Mouse (Mus musculus) lung, postnatal 0 days (tissue): ENCODE results near the gene Lin7a. TPM values are rescaled to one million over a fixed set of nuclear protein-coding genes. Genes with fewer than 3 reads are reported as not detected.

ENCODE experiments used
- ATAC-seq: fragments of 200-750 bp; cut with Nextera tagmentation; 2 replicates; pipeline ENCODE4 v1.8.0; 2017; ENCODE audit warnings: moderate library complexity
- DNase-seq: peaks from one replicate; pipeline ENCODE4 v3.0.0-alpha.2; 2016; ENCODE audit warnings: low spot score
- H3K27ac ChIP-seq: fragments of 300-500 bp; sonication (generic); 2 replicates; pipeline ENCODE4 v1.5.1; 2014; ENCODE audit warnings: antibody characterized with exemption, mild to moderate bottlenecking, low read length, mixed read lengths
- H3K27me3 ChIP-seq: fragments of 300-500 bp; sonication (generic); replicated peaks from 2 replicates; pipeline ENCODE4 v1.6.1; 2014; ENCODE audit warnings: low read length, mixed read lengths; ENCODE audit not compliant: insufficient read depth
- H3K36me3 ChIP-seq: fragments of 300-500 bp; sonication (generic); 2 replicates; pipeline ENCODE4 v1.6.1; 2014; ENCODE audit warnings: low read length, mixed read lengths; ENCODE audit not compliant: insufficient read depth
- H3K4me1 ChIP-seq: fragments of 300-500 bp; sonication (generic); 2 replicates; pipeline ENCODE4 v1.6.1; 2014; ENCODE audit warnings: antibody characterized with exemption, low read depth, low read length, mixed read lengths; ENCODE audit not compliant: insufficient read depth
- H3K4me2 ChIP-seq: fragments of 300-500 bp; sonication (generic); replicated peaks from 2 replicates; pipeline ENCODE4 v1.6.1; 2014; ENCODE audit warnings: low read depth, mild to moderate bottlenecking, low read length, moderate library complexity, mixed read lengths
- H3K4me3 ChIP-seq: fragments of 300-500 bp; sonication (generic); 2 replicates; pipeline ENCODE4 v1.5.1; 2014; ENCODE audit warnings: low read depth, low read length
- H3K9ac ChIP-seq: fragments of 300-500 bp; sonication (generic); replicated peaks from 2 replicates; pipeline ENCODE4 v1.6.1; 2014; ENCODE audit warnings: low read depth, mild to moderate bottlenecking
- H3K9me3 ChIP-seq: fragments of 300-500 bp; sonication (generic); 2 replicates; pipeline ENCODE4 v1.6.1; 2016; ENCODE audit warnings: low read length, mixed read lengths
- CTCF ChIP-seq: IDR thresholded peaks from 2 replicates; pipeline ENCODE4 v1.5.1; 2016; ENCODE audit warnings: antibody characterized with exemption, mild to moderate bottlenecking
- EP300 ChIP-seq: IDR thresholded peaks from 2 replicates; pipeline ENCODE4 v1.6.1; 2016; ENCODE audit warnings: antibody characterized with exemption, mild to moderate bottlenecking, control low read depth
- WGBS: fragments of 180-500 bp; shearing (Covaris S2); extraction: QIAGEN DNeasy Blood & Tissue Kit; methylation state at CpG from one replicate; pipeline ENCODE4 v1.1.7; 2014; 5-methylcytosine and 5-hydroxymethylcytosine counted together
- polyA plus RNA-seq: library from polyadenylated mRNA; unstranded; fragments of >200 nt; fragmentation: Nextera tagmentation; extraction: Ambion mirVana; gene quantifications from 2 replicates; pipeline ENCODE4 v1.2.1, GENCODE M21; 2015

Lin7a gene
- polyA plus RNA-seq, 1 experiment from 2014 or later = 0.43 TPM

- Histone ChIP-seq H3K27ac (no peak overlapping the region), H3K4me3 (no peak overlapping the region), H3K4me1 (no peaks in the 10 kb centered on the region), H3K9me3 (no peaks in the 10 kb centered on the region), H3K9ac (no peak overlapping the region), H3K4me2 (no peak overlapping the region), H3K27me3 (no peaks in the 10 kb centered on the region), H3K36me3 (no peaks in the 10 kb centered on the region)
- ATAC-seq (no peak), DNase-seq (no peak)
- TF ChIP-seq CTCF = peak; percentile 50
- TF ChIP-seq EP300 = no peak
- 45% methylated on average over 6 of the region's 6 CpGs for WGBS
Observed at GRCm38 (mm10) chr10:107273848-107274247, 2.4 kb downstream of the Lin7a start.

GRCm38 (mm10) chr10:107274785-107275184, 3.3 kb downstream of the Lin7a start:
- WGBS = 60% methylated on average over 3 of the region's 3 CpGs
- H3K27ac ChIP-seq = no peak overlapping the region
- ATAC-seq (no peak), DNase-seq (no peak)
- no peaks in the 10 kb centered on the region for H3K4me1 ChIP-seq
- no peak overlapping the region for H3K4me3 ChIP-seq
- no peaks in the 10 kb centered on the region for H3K9me3 ChIP-seq
- no peak overlapping the region for H3K4me2 ChIP-seq
- H3K9ac ChIP-seq = no peak overlapping the region
- no peaks in the 10 kb centered on the region for H3K36me3 ChIP-seq
- no peaks in the 10 kb centered on the region for H3K27me3 ChIP-seq
- TF ChIP-seq EP300 (no peak), CTCF (peak; percentile 62)

DNA sequence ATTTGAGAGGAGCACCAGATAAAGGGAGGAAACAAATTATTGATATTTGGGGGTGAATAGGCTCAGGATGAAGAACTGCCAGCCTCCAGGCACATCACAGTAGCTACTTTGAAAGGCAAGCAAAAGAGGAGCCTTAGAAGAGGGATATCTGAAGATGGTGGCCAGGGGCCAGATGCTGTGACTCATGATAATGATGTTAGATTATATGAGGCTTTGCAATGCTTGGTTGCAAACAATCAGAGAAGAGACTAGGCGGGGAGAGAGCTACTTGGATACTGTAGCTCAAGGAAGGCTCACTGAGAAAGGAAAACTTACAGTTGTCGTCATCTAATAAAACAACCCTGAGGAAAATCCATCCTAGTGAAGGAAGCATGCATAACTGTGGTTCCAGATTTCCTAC, 5.2 kb downstream of the Lin7a start:
- 80% methylated on average over 2 of the region's 2 CpGs for WGBS
- no peak for TF ChIP-seq CTCF
- no peak for TF ChIP-seq EP300
- H3K36me3 ChIP-seq = no peaks in the 10 kb centered on the region

DNA sequence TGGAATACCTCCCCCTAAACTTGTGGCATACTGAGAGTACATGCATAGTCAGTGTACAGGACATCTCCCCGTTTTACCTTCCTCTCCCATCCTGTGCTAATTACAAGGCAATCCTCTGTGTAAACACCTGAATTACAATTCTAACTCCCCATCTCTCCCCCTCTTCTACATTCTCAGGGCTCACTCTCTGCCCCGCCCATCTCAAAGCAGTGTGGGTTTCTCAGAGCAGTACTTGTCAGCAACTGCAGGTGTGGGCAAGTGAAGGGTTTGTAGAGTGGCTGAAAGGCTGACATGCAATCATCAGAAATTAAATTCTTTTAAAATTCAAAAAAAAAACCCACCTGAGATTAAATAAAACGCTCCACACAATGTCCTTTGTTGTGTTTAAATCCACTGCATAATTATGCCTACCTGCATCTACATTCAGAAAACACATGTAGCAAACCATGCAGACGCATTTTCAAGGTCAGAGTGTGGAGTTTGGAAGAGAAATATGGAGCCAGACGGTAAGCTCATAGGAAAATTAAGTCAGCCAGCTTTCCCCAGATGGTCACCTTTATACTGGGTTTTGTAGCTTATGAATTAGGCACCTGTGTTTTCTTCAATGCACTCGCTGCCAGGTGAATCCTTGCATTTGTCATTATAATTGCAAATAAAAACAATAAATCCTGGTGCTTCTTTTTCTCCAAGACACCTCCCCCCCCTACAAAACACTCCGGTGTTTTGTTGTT, 22.6 kb downstream of the Lin7a start:
- Histone ChIP-seq H3K4me1 (no peaks in the 10 kb centered on the region), H3K27ac (no peak overlapping the region), H3K9me3 (no peaks in the 10 kb centered on the region), H3K4me3 (no peak overlapping the region), H3K9ac (no peak overlapping the region), H3K36me3 (no peaks in the 10 kb centered on the region), H3K27me3 (no peaks in the 10 kb centered on the region), H3K4me2 (no peak overlapping the region)
- 51% methylated on average over 7 of the region's 7 CpGs for WGBS
- ATAC-seq (no peak), DNase-seq (no peak)
- TF ChIP-seq CTCF = no peak
- no peak for TF ChIP-seq EP300

More for the DNA sequence above, 5.2 kb downstream of the Lin7a start:
- H3K27me3 ChIP-seq = no peaks in the 10 kb centered on the region
- ATAC-seq (no peak), DNase-seq (no peak)
- no peaks in the 10 kb centered on the region for H3K9me3 ChIP-seq
- H3K4me1 ChIP-seq = no peaks in the 10 kb centered on the region
- H3K4me2 ChIP-seq = no peak overlapping the region
- no peak overlapping the region for H3K4me3 ChIP-seq
- H3K9ac ChIP-seq = no peak overlapping the region
- no peak overlapping the region for H3K27ac ChIP-seq

DNA sequence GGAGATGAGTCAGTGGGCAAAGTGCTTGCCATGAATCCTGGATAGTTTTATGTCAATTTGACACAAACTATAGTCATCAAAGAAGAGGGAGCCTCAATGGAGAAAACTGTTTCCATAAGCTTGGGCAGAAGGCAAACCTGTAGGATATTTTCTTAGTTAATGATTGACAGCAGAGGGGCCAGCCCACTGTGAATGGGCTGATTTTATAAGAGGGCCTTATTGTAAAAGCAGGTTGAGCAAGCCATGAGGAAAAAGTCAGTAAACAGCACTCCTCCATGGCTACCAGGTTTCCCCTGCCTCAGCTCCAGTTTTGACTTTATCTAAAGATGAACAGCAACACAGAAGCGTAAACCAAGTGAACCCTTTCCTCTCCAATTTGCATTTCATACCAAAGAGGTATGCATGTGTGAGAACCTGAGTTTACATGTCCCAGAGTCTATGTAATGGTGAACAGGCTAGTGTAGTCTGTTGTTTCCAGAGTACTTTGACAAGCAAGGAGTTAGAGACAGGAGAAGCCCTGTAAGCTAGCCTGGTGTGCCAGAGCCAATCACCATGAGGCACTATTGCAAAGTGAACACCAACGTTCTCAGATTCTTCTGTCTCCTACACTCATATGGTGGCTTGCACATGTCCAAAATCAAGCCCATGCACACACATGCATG, 29.2 kb downstream of the Lin7a start:
- Histone ChIP-seq H3K27me3 (no peaks in the 10 kb centered on the region), H3K27ac (no peak overlapping the region), H3K4me2 (no peak overlapping the region), H3K9ac (no peak overlapping the region), H3K36me3 (no peaks in the 10 kb centered on the region), H3K4me3 (no peak overlapping the region), H3K4me1 (no peaks in the 10 kb centered on the region), H3K9me3 (no peaks in the 10 kb centered on the region)
- TF ChIP-seq EP300 (no peak), CTCF (no peak)
- WGBS = 55% methylated on average over 2 of the region's 2 CpGs
- ATAC-seq = no peak
- DNase-seq = no peak

DNA sequence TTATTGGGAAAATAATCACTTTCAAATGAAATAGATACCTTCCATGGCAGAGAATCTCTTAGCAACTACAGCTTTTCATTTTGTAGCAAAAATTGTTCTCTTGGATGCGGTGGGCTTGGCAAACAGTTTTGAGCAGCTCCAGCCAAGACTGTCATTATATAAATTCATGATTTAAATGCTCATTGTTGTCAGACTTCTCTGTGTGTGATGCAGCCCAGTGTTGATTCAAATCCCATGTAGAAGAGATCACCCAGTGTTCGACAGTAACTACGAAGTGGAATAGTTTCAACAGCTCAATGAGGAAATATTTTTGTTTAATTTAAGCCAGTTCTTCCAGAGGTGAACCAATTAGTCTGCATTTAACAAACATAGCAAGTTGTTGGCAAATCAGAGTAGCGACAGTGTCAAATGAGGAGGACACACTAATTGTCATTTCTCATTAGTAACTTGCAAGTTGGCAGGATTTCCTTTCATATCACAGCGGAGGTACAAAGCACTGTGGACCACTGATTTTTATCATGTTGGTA, 39.5 kb downstream of the Lin7a start:
- no peak for ATAC-seq
- H3K27ac ChIP-seq = no peak overlapping the region
- H3K9me3 ChIP-seq = no peaks in the 10 kb centered on the region
- H3K4me1 ChIP-seq = no peaks in the 10 kb centered on the region
- WGBS = 73% methylated on average over 5 of the region's 5 CpGs
- H3K9ac ChIP-seq = no peak overlapping the region
- no peak for TF ChIP-seq EP300
- TF ChIP-seq CTCF = no peak
- no peaks in the 10 kb centered on the region for H3K36me3 ChIP-seq
- H3K27me3 ChIP-seq = no peaks in the 10 kb centered on the region
- DNase-seq = no peak
- no peak overlapping the region for H3K4me2 ChIP-seq
- H3K4me3 ChIP-seq = no peak overlapping the region
